Mouse (Mus musculus) gastrocnemius, adult 2 months (tissue): ENCODE data around the gene Cux1. TPM values are rescaled to one million over a fixed set of nuclear protein-coding genes. Genes with fewer than 3 reads are reported as not detected.

ENCODE experiments used
- DNase-seq: peaks from one replicate; pipeline ENCODE4 v3.0.0; 2022
- H3K27ac ChIP-seq: fragments of 200-600 bp; 2 replicates; pipeline ENCODE4 v1.8.1; 2022; ENCODE audit warnings: mild to moderate bottlenecking
- H3K4me3 ChIP-seq: fragments of 200-600 bp; 2 replicates; pipeline ENCODE4 v1.8.1; 2022; ENCODE audit warnings: mild to moderate bottlenecking, moderate library complexity
- CTCF ChIP-seq: fragments of 200-600 bp; IDR thresholded peaks from 2 replicates; pipeline ENCODE4 v1.8.1; 2022; ENCODE audit warnings: antibody characterized with exemption, mild to moderate bottlenecking, moderate library complexity
- intact Hi-C: fragments of 180-260 bp; cut with DNase I; formaldehyde crosslinking; loops from one replicate; pipeline ENCODE4 v1.15.1; 2025
- total RNA-seq, 2 experiments: library from RNA; stranded (reverse); gene quantifications; 2 replicates each; pipeline ENCODE4 v1.2.3; 2021

Gene Cux1
- total RNA-seq, 2 experiments from 2014 or later: 80.9 to 88.2 TPM

- DNase-seq: no peak
- intact Hi-C loops: no loop called here
- Histone ChIP-seq H3K4me3 (no peak overlapping the region), H3K27ac (no peak overlapping the region)
- TF ChIP-seq CTCF: no peak
Measured at GRCm38 (mm10) chr5:136269937-136270336, 297.4 kb downstream of the Cux1 start.

DNA sequence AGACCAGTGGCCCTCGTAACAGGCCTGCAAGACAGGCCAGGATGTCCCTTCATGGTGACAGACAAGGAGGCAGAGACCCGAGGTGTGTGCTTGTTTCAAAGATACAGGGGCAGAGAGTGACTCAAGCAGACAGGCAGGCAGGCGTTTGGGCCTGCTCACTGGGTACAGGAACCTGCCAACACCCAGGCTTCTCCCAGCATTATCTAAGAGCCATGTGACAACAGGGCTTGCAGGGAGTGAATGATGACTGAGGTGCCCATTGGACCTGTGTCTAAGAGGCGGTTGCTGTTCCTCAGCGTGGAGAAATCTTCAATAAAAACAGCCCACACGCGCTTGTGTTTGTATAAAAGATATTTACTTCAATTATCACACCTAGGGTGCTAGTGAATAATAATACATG, 301.2 kb downstream of the Cux1 start:
- intact Hi-C loops: no loop called here
- Histone ChIP-seq H3K4me3 (no peak overlapping the region), H3K27ac (no peak overlapping the region)
- no peak for TF ChIP-seq CTCF
- DNase-seq: no peak

DNA sequence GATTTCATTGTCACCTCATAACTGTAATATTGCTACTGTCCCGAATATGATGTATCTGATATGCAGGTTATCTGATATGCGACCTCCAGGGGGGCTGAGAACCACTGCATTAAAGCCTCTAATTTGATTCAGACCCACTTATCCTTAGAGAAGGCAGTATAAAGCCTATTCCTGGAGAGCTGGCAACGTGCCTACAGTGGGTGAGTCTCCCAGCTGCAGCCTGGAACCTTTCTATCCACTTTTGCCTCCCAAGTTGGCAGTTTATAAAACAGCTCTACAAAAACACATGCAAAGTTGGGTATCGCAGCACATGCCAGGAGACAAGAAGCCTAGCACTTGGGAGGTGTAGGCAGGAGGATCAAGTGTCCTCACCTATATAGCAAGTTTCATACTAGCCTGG, 303.9 kb downstream of the Cux1 start:
- Histone ChIP-seq H3K27ac (no peak overlapping the region), H3K4me3 (no peak overlapping the region)
- DNase-seq: no peak
- TF ChIP-seq CTCF: no peak
- intact Hi-C loops: no loop called here

DNA sequence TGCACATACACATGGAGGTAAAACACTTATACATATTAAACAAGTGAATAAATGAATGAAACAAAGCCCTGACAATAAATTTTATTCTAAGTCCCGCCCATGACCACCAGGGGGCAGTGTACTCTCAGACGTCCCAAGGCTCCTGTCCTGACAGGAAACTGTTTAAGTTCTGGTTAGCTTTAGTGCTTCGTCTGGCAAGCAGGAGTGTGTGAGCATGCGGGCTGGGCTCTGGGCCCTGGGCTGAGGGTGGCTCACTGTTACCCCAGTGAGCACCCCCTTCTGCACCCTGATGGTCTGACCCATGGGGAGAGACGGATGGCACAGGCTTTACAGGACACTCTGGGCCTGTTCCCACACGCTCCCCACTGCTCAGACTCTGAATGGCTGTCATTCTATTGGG, 308.4 kb downstream of the Cux1 start:
- intact Hi-C loops: loop anchor here (1.0 to 10.0 kb wide), 5 partner anchors 124 to 496 kb away; partner anchors contain the start of genes Alkbh4 and Lrwd1
- Histone ChIP-seq H3K27ac (no peak overlapping the region), H3K4me3 (no peak overlapping the region)
- peak; percentile 94 for TF ChIP-seq CTCF
- DNase-seq: peak; percentile 70

DNA sequence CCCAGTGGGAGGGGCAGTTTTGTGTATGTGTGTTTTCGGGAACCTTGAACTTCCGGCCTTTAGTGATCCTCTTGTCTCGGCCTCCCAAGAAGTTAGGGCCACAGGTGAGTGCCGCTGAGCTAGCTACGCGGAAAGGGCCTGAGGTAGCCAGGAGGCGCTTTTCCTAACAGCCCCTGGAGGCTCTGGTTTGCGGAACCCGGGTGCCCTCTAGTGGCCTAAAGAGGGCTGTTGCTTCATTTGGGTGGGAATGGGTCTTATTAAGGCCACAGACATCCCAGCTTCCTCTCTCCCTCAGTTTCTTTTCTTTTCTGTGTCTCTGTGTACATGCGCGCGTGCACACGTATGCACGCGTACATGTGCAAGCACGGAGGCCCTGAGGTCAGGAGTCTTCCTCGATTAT, 314.4 kb downstream of the Cux1 start:
- Histone ChIP-seq H3K4me3 (no peak overlapping the region), H3K27ac (no peak overlapping the region)
- peak; percentile 98; the same call in 1 of the 2 replicates for TF ChIP-seq CTCF
- intact Hi-C loops: loop anchor here (1.0 to 10.0 kb wide), 3 partner anchors 36 to 118 kb away; partner anchors contain the start of genes Alkbh4 and Lrwd1
- peak; percentile 85 for DNase-seq

- DNase-seq: peak; percentile 54
- intact Hi-C loops: loop anchor here (5.0 to 10.0 kb wide), 2 partner anchors 34 to 116 kb away; partner anchors contain the start of genes Alkbh4 and Lrwd1
- Histone ChIP-seq H3K27ac (no peak overlapping the region), H3K4me3 (no peak overlapping the region)
- TF ChIP-seq CTCF: peak; percentile 66
Measured at GRCm38 (mm10) chr5:136251004-136251403, 316.3 kb downstream of the Cux1 start.

GRCm38 (mm10) chr5:136248441-136248840, 318.8 kb downstream of the Cux1 start:
- no peak for DNase-seq
- no peak for TF ChIP-seq CTCF
- no peak overlapping the region for H3K27ac ChIP-seq
- intact Hi-C loops: no loop called here
- no peak overlapping the region for H3K4me3 ChIP-seq

DNA sequence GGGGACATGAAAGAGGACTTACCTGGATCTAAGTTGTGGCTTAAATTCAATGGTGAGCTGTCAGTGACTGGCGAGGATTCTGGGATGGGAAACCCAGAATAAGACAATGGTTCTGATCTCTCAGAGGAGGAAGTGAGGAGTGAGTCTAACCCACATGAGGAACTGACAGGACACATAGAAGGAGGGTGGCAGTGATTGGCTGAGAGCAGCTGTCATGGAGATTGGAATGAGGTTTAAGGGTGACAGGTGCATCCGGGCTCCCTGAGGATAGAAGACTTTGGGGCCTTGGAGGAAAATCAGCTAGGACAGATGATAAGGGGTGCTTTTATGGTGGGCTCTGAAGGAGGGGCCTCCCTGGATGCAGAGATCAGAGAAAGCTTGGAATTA, 320.8 kb downstream of the Cux1 start, which contains the start of gene Sh2b2:
TSS of gene Sh2b2 (minus strand) at position 105 of the 387 bp plus-strand sequence.
- H3K4me3 ChIP-seq: peak within 1 kb of the TSS; percentile 89
- peak within 1 kb of the TSS; percentile 85 for H3K27ac ChIP-seq
- intact Hi-C loops: no loop called here
- DNase-seq: no peak
- no peak for TF ChIP-seq CTCF

GRCm38 (mm10) chr5:136245541-136246451, 321.5 kb downstream of the Cux1 start:
- Histone ChIP-seq H3K27ac (peak overlapping the region; percentile 85), H3K4me3 (peak overlapping the region; percentile 89)
- intact Hi-C loops: no loop called here
- no peak for DNase-seq
- no peak; the same call in 1 of the 2 replicates for TF ChIP-seq CTCF

GRCm38 (mm10) chr5:136244762-136245540, 322.3 kb downstream of the Cux1 start:
- peak; percentile 2; the same call in 1 of the 2 replicates for TF ChIP-seq CTCF
- H3K27ac ChIP-seq: peak overlapping the region; percentile 85
- peak; percentile 91 for DNase-seq
- intact Hi-C loops: no loop called here
- peak overlapping the region; percentile 89 for H3K4me3 ChIP-seq

- Histone ChIP-seq H3K27ac (peak overlapping the region; percentile 85), H3K4me3 (peak overlapping the region; percentile 89)
- no peak for TF ChIP-seq CTCF
- intact Hi-C loops: no loop called here
- DNase-seq: peak; percentile 47
Measured at GRCm38 (mm10) chr5:136243851-136244761, 323.2 kb downstream of the Cux1 start.

- intact Hi-C loops: no loop called here
- Histone ChIP-seq H3K4me3 (no peak overlapping the region), H3K27ac (no peak overlapping the region)
- no peak for DNase-seq
- TF ChIP-seq CTCF: no peak
Measured at GRCm38 (mm10) chr5:136241161-136241560, 326.1 kb downstream of the Cux1 start.
